Mouse (Mus musculus) ovary, adult 10 weeks (tissue): ENCODE data around the gene Apobec4. TPM values are rescaled to one million over a fixed set of nuclear protein-coding genes. Genes with fewer than 3 reads are reported as not detected.

ENCODE experiments used
- polyA plus RNA-seq: library from polyadenylated mRNA; stranded (reverse); fragments of 350-450 nt; fragmentation: Illumina TruSeq; extraction: RNeasy Lipid Tissue Mini Kit (QIAGEN cat#74804); gene quantifications from one replicate; pipeline ENCODE4 v1.2.3, GENCODE M21; 2014

The Apobec4 gene
- polyA plus RNA-seq, result 0.68 TPM

DNA sequence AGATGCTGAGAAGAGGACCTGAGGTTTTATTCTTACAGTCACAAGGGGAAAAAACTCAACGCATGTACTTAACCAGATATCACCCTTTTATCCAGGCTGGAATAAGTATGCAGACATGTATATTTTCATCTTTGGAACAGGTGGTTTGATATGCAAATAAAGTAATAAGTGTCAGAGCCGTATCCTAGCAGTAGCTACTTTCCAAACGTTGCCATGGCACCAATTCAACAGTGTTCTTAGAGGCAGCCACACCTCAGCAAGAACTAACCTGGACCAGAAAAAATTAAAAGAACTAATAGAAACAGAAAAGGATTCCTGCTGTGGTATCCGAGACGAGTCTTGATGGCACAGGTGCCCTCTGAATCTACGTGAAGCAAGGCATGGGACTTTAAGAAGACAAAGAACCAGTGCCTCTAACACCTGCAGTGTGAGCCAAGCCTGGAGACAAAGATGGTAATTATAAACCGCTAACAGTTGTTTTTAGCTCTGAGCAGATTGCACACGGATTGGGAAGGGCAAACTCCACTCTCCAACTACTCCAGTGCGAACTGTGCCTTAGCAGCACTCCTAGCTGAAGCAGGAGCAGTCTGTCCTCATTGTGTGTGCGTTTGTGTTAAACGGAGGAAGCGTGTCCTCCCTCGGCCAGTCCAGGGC, at the start of gene Apobec4:
Apobec4 (plus strand) TSS at position 240 of the 654 bp plus-strand sequence.

DNA sequence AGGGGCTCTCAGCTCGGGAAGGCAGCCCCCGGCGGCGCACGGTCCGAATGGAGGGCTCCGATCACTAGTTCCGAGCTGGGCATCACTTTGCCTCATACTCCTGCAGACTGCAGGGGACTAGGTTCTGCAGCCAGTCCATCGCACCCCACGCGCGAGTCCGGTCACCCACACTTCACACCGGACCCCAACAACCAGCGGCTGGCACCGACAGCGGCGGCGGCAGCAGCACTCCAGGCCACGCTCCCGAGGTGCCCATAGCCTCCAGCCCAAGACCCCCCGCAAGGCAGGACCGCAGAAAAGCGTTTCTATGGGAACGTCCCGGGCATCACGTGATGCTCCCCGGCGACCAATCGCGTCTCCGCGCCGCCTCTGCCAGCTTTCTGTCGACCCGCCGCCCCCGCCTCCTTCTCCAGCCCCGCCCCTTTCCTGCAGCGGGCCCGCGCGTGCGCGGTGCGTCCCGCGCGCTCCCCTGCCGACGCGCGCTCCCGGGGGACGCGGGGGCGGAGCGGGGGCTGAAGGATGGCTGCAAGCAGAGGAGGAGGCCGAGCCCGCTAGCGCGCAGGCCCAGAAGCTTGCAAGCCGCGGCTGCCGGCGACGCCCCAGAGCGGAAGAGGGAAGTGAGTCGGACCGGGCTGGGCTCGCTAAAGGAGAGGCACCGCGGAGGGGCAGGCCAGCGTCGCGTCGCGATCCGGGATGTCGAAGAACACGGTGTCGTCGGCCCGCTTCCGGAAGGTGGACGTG, 15.9 kb downstream of the Apobec4 start, which contains the start of the genes Rgl1 and Arpc5:
Rgl1 (minus strand) TSS at position 320 of the 741 bp plus-strand sequence.
Arpc5 (plus strand) TSS at position 511 of the 741 bp plus-strand sequence.

DNA sequence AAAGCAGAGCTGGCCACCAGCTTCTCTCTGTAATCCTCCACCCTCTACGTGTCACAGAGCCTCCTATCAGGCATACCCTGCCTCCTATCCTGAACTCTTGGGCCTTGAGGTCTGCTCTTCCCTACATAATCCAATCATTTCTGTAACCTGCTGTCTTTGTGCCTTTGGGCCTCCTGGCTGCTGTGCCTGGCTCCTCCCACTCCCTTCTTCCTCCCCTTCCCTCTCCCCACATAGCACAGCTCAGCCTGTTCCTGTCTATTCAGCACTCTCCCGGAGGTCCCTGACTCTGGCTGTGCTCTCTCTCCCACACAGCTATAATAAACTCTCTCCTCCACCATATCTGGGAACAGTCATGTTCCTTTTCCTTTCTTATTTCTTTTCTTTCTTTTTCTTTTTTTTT, 49.5 kb downstream of the Apobec4 start, which contains the start of gene Ncf2:
Ncf2 (plus strand) TSS at position 298 of the 400 bp plus-strand sequence.

Other genes with a start within 250 kb of the Apobec4 start
- gene Rgl1, start 15.8 kb downstream of the Apobec4 start, polyA plus RNA-seq, result 19.3 TPM
- 274 TPM for gene Arpc5, start 16.0 kb downstream of the Apobec4 start, polyA plus RNA-seq
- gene Ncf2, start 49.6 kb downstream of the Apobec4 start, polyA plus RNA-seq, result 2.3 TPM
- gene Smg7, start 152.1 kb downstream of the Apobec4 start, polyA plus RNA-seq, result 42.2 TPM
- 1.1 TPM for gene Nmnat2, start 204.4 kb downstream of the Apobec4 start, polyA plus RNA-seq